14 mouse cellular contexts compared by ENCODE assay signal in genomic region chr14:110755308-110755650, GRCm38 (mm10). TPM values are rescaled to one million over a fixed set of nuclear protein-coding genes. Genes with fewer than 3 reads are reported as not detected.
DNase-seq lines count a peak whose midpoint lies in the region; ATAC-seq and TF ChIP-seq lines count a peak whose summit lies in the region.
"Had no signal": no experiment of that assay in that cellular context is flagged by ENCODE, and none has a peak within 500 bp of the region (broad histone marks: within the 10 kb centered on the region; RNA-seq: fewer than 3 reads in every experiment).

No protein-coding gene starts in this region.

- ATAC-seq in embryonic facial prominence, embryonic 11.5 days (replicated peaks; ENCODE audit: insufficient number of reproducible peaks, low FRiP score, low TSS enrichment, low read depth) = 0 out of 2 replicates have a peak, but pooled peaks have one; percentile 22
- peak; percentile 59 for ATAC-seq in hindbrain, postnatal 0 days
- ATAC-seq in midbrain, embryonic 15.5 days (replicated peaks) = peak; percentile 70
- ATAC-seq: Patski had no signal

- no peaks in the 10 kb centered on the region for H3K27me3 ChIP-seq in embryonic facial prominence, embryonic 11.5 days (ENCODE audit: control insufficient read depth, insufficient read depth, low read length)
- H3K27me3 ChIP-seq in hindbrain, postnatal 0 days (ENCODE audit: insufficient read depth, low read length) = no peaks in the 10 kb centered on the region
- no peaks in the 10 kb centered on the region for H3K27me3 ChIP-seq in midbrain, embryonic 15.5 days (replicated peaks)
- H3K27me3 ChIP-seq in thymus, adult 2 months (ENCODE audit: control insufficient read depth, insufficient read depth, low read length) = no peaks in the 10 kb centered on the region
- H3K27me3 ChIP-seq: CH12.LX; liver, embryonic 15.5 days had no signal

- H3K4me2 ChIP-seq in embryonic facial prominence, embryonic 11.5 days (ENCODE audit: low read depth, low read length) = no peak overlapping the region
- H3K4me2 ChIP-seq in hindbrain, postnatal 0 days (ENCODE audit: low read depth, low read length) = peak overlapping the region; percentile 62
- H3K4me2 ChIP-seq in midbrain, embryonic 15.5 days = peak overlapping the region; percentile 54
- H3K4me2 ChIP-seq: liver, embryonic 15.5 days had no signal

- H3K9me3 ChIP-seq in embryonic facial prominence, embryonic 11.5 days (replicated peaks; ENCODE audit: control insufficient read depth, low read length) = no peaks in the 10 kb centered on the region
- no peaks in the 10 kb centered on the region for H3K9me3 ChIP-seq in hindbrain, postnatal 0 days (ENCODE audit: low read length)
- no peaks in the 10 kb centered on the region for H3K9me3 ChIP-seq in midbrain, embryonic 15.5 days
- H3K9me3 ChIP-seq: liver, embryonic 15.5 days had no signal

- no peak overlapping the region for H3K4me3 ChIP-seq in embryonic facial prominence, embryonic 11.5 days (ENCODE audit: low read depth, low read length)
- peak overlapping the region; percentile 47 for H3K4me3 ChIP-seq in hindbrain, postnatal 0 days (ENCODE audit: low read length)
- peak overlapping the region; percentile 36 for H3K4me3 ChIP-seq in midbrain, embryonic 15.5 days
- no peak overlapping the region for H3K4me3 ChIP-seq in thymus, adult 2 months (ENCODE audit: control insufficient read depth, insufficient read depth, low read length)
- H3K4me3 ChIP-seq: left cerebral cortex, adult 2 months; liver, embryonic 15.5 days had no signal

- DNase-seq in brain, adult 2 months (ENCODE audit: low read depth, low spot score) = peak; percentile 5
- DNase-seq in embryonic facial prominence, embryonic 11.5 days (ENCODE audit: low spot score) = no peak
- DNase-seq in hindbrain, postnatal 0 days (ENCODE audit: low spot score) = no peak
- no peak for DNase-seq in thymus, adult 2 months
- DNase-seq in layer of hippocampus, postnatal 14 days (ENCODE audit: low spot score in 2 of 2) = no peak
- DNase-seq in heart, adult 11 months = no peak
- DNase-seq: adrenal gland, postnatal 14 days; cerebellum, adult 11 months had no signal

- WGBS in embryonic facial prominence, embryonic 11.5 days = 41% methylated on average over 4 of the region's 4 CpGs
- 31% methylated on average over 4 of the region's 4 CpGs for WGBS in hindbrain, postnatal 0 days
- 34% methylated on average over 4 of the region's 4 CpGs for WGBS in midbrain, embryonic 15.5 days
- WGBS in thymus, adult 2 months = 62% methylated on average over 4 of the region's 4 CpGs

- no peaks in the 10 kb centered on the region for H3K36me3 ChIP-seq in embryonic facial prominence, embryonic 11.5 days (replicated peaks; ENCODE audit: control insufficient read depth, insufficient read depth, low read depth, low read length)
- no peaks in the 10 kb centered on the region for H3K36me3 ChIP-seq in hindbrain, postnatal 0 days (ENCODE audit: insufficient read depth, low read length)
- no peaks in the 10 kb centered on the region for H3K36me3 ChIP-seq in midbrain, embryonic 15.5 days (replicated peaks)
- H3K36me3 ChIP-seq in thymus, adult 2 months (ENCODE audit: control insufficient read depth, insufficient read depth, low read length) = no peaks in the 10 kb centered on the region
- H3K36me3 ChIP-seq: liver, embryonic 15.5 days had no signal

- H3K9ac ChIP-seq in embryonic facial prominence, embryonic 11.5 days (replicated peaks; ENCODE audit: low read length) = no peak overlapping the region
- no peak overlapping the region for H3K9ac ChIP-seq in hindbrain, postnatal 0 days (replicated peaks; ENCODE audit: low read length)
- no peak overlapping the region for H3K9ac ChIP-seq in midbrain, embryonic 15.5 days
- H3K9ac ChIP-seq: liver, embryonic 15.5 days had no signal

- TF ChIP-seq POLR2A in thymus, adult 2 months (IDR thresholded peaks at IDR 0.05; ENCODE audit: control insufficient read depth, extremely low read depth, insufficient read depth, low read length, poor library complexity) = no peak

- peak overlapping the region; percentile 70; the same call in 1 of the 2 replicates for H3K27ac ChIP-seq in embryonic facial prominence, embryonic 11.5 days (replicated peaks; ENCODE audit: low read depth, low read length)
- H3K27ac ChIP-seq in hindbrain, postnatal 0 days = no peak overlapping the region
- no peak overlapping the region for H3K27ac ChIP-seq in midbrain, embryonic 15.5 days
- H3K27ac ChIP-seq in thymus, adult 2 months (ENCODE audit: control insufficient read depth, insufficient read depth, low read length) = no peak overlapping the region
- H3K27ac ChIP-seq: left cerebral cortex, adult 2 months; liver, embryonic 15.5 days had no signal

- no peak for TF ChIP-seq CTCF in hindbrain, postnatal 0 days (IDR thresholded peaks at IDR 0.05; ENCODE audit: low read depth)
- TF ChIP-seq CTCF in thymus, adult 2 months (IDR thresholded peaks at IDR 0.05; ENCODE audit: borderline replicate concordance, control insufficient read depth, extremely low read depth, insufficient read depth, low read length, poor library complexity) = no peak

- H3K4me1 ChIP-seq in embryonic facial prominence, embryonic 11.5 days (ENCODE audit: control insufficient read depth, insufficient read depth, low read length) = no peaks in the 10 kb centered on the region
- no peaks in the 10 kb centered on the region for H3K4me1 ChIP-seq in hindbrain, postnatal 0 days (ENCODE audit: insufficient read depth, low read length)
- no peaks in the 10 kb centered on the region; the same call in 1 of the 2 replicates for H3K4me1 ChIP-seq in midbrain, embryonic 15.5 days
- H3K4me1 ChIP-seq in thymus, adult 2 months (replicated peaks; ENCODE audit: control insufficient read depth, insufficient read depth, low read length) = no peaks in the 10 kb centered on the region
- H3K4me1 ChIP-seq: liver, embryonic 15.5 days had no signal

RNA-seq across cellular contexts. Expression of gene Slitrk6, which starts 0.3 kb away (rescaled TPM):
- 25.0 and 31.3 TPM in 2 replicates for polyA plus RNA-seq in embryonic facial prominence, embryonic 11.5 days (2014; fragmentation: Nextera tagmentation; extraction: Ambion mirVana)
- 5.1 TPM in 2 replicates for total RNA-seq in hindbrain, postnatal 0 days (2014; rRNA removed)
- polyA plus RNA-seq in hindbrain, postnatal 0 days (2015; fragmentation: Nextera tagmentation; extraction: Ambion mirVana) = 1.7 and 2.1 TPM in 2 replicates
- polyA plus RNA-seq in midbrain, embryonic 15.5 days (2015; fragmentation: Nextera tagmentation; extraction: Ambion mirVana) = 4.1 and 4.6 TPM in 2 replicates
- polyA plus RNA-seq in thymus, adult 2 months (2012; rRNA removed) = 0.14 and 0.23 TPM in 2 replicates
- total RNA-seq in layer of hippocampus, postnatal 14 days (2021) = 1 to 10 TPM; 1.4 to 3.2 TPM
- total RNA-seq: CH12.LX; megakaryocyte-erythroid progenitor cell, adult 5-6 weeks had no signal
- polyA plus RNA-seq: Patski had no signal

Comparison
In these comparisons a context has a peak if more than half of its experiments do, and no peak if none do; other contexts are left out.
1. H3K4me3 ChIP-seq: peak in hindbrain, postnatal 0 days (single experiment) and midbrain, embryonic 15.5 days (single experiment); none in embryonic facial prominence, embryonic 11.5 days (single experiment) and thymus, adult 2 months (single experiment).
2. Peak in every context shown above with its lines, with median percentiles within 50 percentile points of each other: ATAC-seq.